Mouse (Mus musculus) heart, postnatal 0 days (tissue): Measurements from ENCODE around the gene Tmem115. TPM values are rescaled to one million over a fixed set of nuclear protein-coding genes. Genes with fewer than 3 reads are reported as not detected.

Experiments used
- ATAC-seq: fragments of 200-750 bp; cut with Nextera tagmentation; 2 replicates; pipeline ENCODE4 v1.8.0; 2017; ENCODE audit warnings: low read depth, moderate number of reproducible peaks, moderate library complexity; ENCODE audit not compliant: insufficient read depth
- DNase-seq: peaks from one replicate; pipeline ENCODE4 v3.0.0-alpha.2; 2016; ENCODE audit warnings: low spot score
- H3K27ac ChIP-seq: fragments of 300-500 bp; sonication (generic); 2 replicates; pipeline ENCODE4 v1.5.1; 2014; ENCODE audit warnings: low read depth, mild to moderate bottlenecking
- H3K27me3 ChIP-seq: fragments of 300-500 bp; sonication (generic); 2 replicates; pipeline ENCODE4 v1.6.1; 2014; ENCODE audit warnings: low read length, mixed read lengths; ENCODE audit not compliant: control insufficient read depth, insufficient read depth
- H3K36me3 ChIP-seq: fragments of 300-500 bp; sonication (generic); replicated peaks from 2 replicates; pipeline ENCODE4 v1.6.1; 2014; ENCODE audit warnings: low read length, mixed read lengths; ENCODE audit not compliant: control insufficient read depth, insufficient read depth
- H3K4me1 ChIP-seq: fragments of 300-500 bp; sonication (generic); 2 replicates; pipeline ENCODE4 v1.6.1; 2014; ENCODE audit warnings: antibody characterized with exemption; ENCODE audit not compliant: control insufficient read depth, insufficient read depth
- H3K4me2 ChIP-seq: fragments of 300-500 bp; sonication (generic); 2 replicates; pipeline ENCODE4 v1.6.1; 2014; ENCODE audit warnings: low read depth, mild to moderate bottlenecking, low read length, moderate library complexity
- H3K4me3 ChIP-seq: fragments of 300-500 bp; sonication (generic); 2 replicates; pipeline ENCODE4 v1.5.1; 2014; ENCODE audit warnings: low read depth, low read length
- H3K9ac ChIP-seq: fragments of 300-500 bp; sonication (generic); replicated peaks from 2 replicates; pipeline ENCODE4 v1.6.1; 2014; ENCODE audit warnings: low read depth, low read length, mixed read lengths
- H3K9me3 ChIP-seq: fragments of 300-500 bp; sonication (generic); replicated peaks from 2 replicates; pipeline ENCODE4 v1.6.1; 2016; ENCODE audit warnings: low read length; ENCODE audit not compliant: control insufficient read depth
- CTCF ChIP-seq: IDR thresholded peaks from 2 replicates; pipeline ENCODE4 v1.5.1; 2016; ENCODE audit warnings: antibody characterized with exemption, control low read depth, low read depth
- EP300 ChIP-seq: IDR thresholded peaks from 2 replicates; pipeline ENCODE4 v1.6.1; 2016; ENCODE audit warnings: antibody characterized with exemption, low read depth
- WGBS: fragments of 180-500 bp; shearing (Covaris S2); extraction: QIAGEN DNeasy Blood & Tissue Kit; methylation state at CpG from one replicate; pipeline ENCODE4 v1.1.7; 2014; 5-methylcytosine and 5-hydroxymethylcytosine counted together
- polyA plus RNA-seq: library from polyadenylated mRNA; unstranded; fragments of >200 nt; fragmentation: Nextera tagmentation; extraction: Ambion mirVana; gene quantifications from 2 replicates; pipeline ENCODE4 v1.2.1, GENCODE M21; 2015
- total RNA-seq: library from RNA; depleted of rRNA; stranded (reverse); fragments of >200 nt; gene quantifications from 2 replicates; pipeline ENCODE4 v1.2.3, GENCODE M21; 2014; ENCODE audit warnings: low replicate concordance

The Tmem115 gene
- total and polyA plus RNA-seq, 2 experiments from 2014 or later, result 26.7 to 33.4 TPM

- Histone ChIP-seq H3K4me3 (peak within 1 kb of the TSS; percentile 51), H3K27me3 (0 out of 2 replicates have a peak, but pooled peaks cover 12% of the 10 kb centered on the region), H3K36me3 (no peaks in the 10 kb centered on the region), H3K27ac (peak within 1 kb of the TSS; percentile 46; the same call in 1 of the 2 replicates), H3K9me3 (no peaks in the 10 kb centered on the region), H3K4me1 (peaks cover 41% of the 10 kb centered on the region), H3K4me2 (peak within 1 kb of the TSS; percentile 77), H3K9ac (peak within 1 kb of the TSS; percentile 52; the same call in 1 of the 2 replicates)
- ATAC-seq (0 out of 2 replicates have a peak, but pooled peaks have one; percentile 4), DNase-seq (no peak)
- TF ChIP-seq CTCF, result no peak
- TF ChIP-seq EP300, result no peak
- 2% methylated on average over 58 of the region's 63 CpGs for WGBS
Observed at GRCm38 (mm10) chr9:107551117-107551889, 17.6 kb downstream of the Tmem115 start, which contains the start of gene Rassf1. Gene Rassf1, plus strand, starts transcription at chr9:107551555.

DNA sequence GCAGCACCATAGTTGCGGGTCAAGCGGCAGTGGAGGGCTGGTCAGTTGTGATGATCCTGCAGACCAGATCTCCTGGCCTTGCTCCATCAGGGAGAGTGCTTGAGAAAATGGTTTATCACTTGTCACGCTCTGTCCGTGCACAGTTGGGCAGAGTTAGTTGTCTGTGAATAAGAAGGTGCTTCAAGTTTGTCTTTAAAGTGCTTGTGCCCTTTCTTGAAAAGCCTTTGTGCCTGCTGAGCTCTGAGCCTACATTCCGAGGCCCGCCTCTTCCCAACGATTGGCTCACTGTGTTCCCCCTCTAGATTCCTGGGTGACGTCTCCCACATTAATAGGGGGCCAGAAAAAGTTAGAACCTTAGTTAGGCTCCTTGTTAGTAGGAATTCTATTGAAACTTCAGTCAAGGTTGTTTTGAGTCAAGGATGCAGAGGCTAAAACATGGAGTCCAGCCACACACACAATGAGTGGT is 18.2 kb downstream of the Tmem115 start:
- peaks cover 2% of the 10 kb centered on the region; the same call in 1 of the 2 replicates for H3K36me3 ChIP-seq
- peak overlapping the region; percentile 46; the same call in 1 of the 2 replicates for H3K27ac ChIP-seq
- H3K27me3 ChIP-seq, result 0 out of 2 replicates have a peak, but pooled peaks cover 12% of the 10 kb centered on the region
- H3K4me3 ChIP-seq, result peak overlapping the region; percentile 51
- ATAC-seq, result no peak
- 27% methylated on average over 8 of the region's 8 CpGs for WGBS
- H3K9me3 ChIP-seq, result no peaks in the 10 kb centered on the region
- peak overlapping the region; percentile 77 for H3K4me2 ChIP-seq
- peaks cover 41% of the 10 kb centered on the region for H3K4me1 ChIP-seq
- peak overlapping the region; percentile 52; the same call in 1 of the 2 replicates for H3K9ac ChIP-seq
- no peak for TF ChIP-seq EP300
- no peak for TF ChIP-seq CTCF
- DNase-seq, result no peak

DNA sequence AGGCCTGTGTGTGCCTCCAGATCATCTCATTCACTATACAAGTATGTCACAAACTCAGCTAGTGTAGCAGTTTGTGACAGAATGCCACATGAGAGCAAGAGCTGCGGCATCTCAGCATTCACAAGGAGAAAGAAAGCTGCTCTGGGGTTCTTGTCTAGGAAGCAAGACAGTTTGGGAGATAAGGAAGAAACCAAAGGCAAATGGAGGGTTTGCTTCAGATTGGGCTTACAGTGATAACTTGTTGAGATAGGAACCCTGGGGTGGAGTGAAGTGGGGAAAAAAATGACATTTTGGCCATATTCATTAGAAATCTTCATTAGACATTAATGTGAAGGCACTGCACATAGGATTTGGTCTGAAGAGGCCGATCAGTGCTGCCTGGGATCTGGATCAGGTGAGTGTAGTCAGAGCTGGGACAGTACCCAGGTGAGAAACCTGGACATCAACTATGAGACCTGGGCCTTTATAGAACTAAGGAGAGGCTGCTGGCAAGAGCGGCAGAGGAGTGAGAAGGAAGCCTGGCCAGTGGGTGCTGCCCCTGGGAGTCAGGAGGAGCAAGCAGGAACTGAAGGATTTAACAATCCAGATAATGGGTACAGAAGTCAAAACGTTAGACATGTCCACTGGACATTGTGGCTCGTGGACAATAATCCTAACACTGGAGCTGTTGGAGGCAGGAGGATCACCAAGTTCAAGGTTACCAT is 19.1 kb downstream of the Tmem115 start:
- DNase-seq (no peak), ATAC-seq (no peak)
- Histone ChIP-seq H3K4me2 (peak overlapping the region; percentile 86; the same call in 1 of the 2 replicates), H3K4me1 (peaks cover 33% of the 10 kb centered on the region), H3K36me3 (peaks cover 11% of the 10 kb centered on the region), H3K9ac (no peak overlapping the region), H3K27me3 (0 out of 2 replicates have a peak, but pooled peaks cover 8% of the 10 kb centered on the region), H3K4me3 (no peak overlapping the region), H3K27ac (no peak overlapping the region), H3K9me3 (no peaks in the 10 kb centered on the region)
- TF ChIP-seq EP300 (no peak), CTCF (no peak)
- 82% methylated on average over 5 of the region's 5 CpGs for WGBS

DNA sequence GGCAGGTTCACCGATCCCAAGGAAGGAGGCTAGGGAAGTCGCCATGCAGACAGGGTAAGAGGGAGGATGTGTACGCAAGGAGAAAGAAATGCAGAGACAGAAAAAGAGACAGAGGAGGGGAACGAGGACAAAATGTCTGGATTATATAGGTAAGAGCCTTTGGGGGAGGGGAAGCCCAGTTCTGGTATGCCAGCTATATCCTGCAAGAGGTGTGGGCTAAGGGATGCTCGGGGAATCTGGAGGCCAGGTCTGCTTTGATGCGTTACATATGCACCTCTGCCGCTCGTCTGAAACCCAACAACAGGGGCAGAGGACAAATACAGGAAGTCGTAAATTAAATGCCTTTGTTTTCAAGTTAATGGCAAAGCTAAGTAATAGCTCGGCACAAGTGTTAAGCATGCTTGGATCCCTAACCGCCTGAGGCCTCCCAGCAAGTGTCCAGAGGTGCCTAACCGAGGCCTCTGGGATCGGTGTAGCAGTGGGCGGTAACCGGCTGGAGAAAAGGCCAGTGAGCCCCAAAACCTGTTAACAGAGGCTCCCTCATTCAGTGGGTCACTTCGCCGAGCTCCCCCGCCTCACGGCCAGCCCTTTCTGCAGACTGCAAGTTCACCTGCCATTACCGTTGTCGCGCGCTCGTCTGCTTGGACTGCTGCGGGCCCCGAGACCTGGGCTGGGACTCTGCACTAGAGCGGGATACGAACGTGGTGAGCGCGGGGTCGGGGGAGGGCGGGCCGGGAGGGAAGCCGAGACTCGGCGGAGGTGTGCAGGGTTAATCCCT is 20.0 kb downstream of the Tmem115 start:
- Histone ChIP-seq H3K36me3 (peaks cover 20% of the 10 kb centered on the region), H3K4me3 (peak overlapping the region; percentile 70), H3K9me3 (no peaks in the 10 kb centered on the region), H3K27ac (peak overlapping the region; percentile 96), H3K9ac (peak overlapping the region; percentile 52), H3K4me2 (peak overlapping the region; percentile 86), H3K27me3 (0 out of 2 replicates have a peak, but pooled peaks cover 7% of the 10 kb centered on the region), H3K4me1 (peaks cover 33% of the 10 kb centered on the region)
- 9% methylated on average over 37 of the region's 37 CpGs for WGBS
- peak; percentile 19 for ATAC-seq
- TF ChIP-seq EP300 (no peak), CTCF (no peak)
- DNase-seq, result no peak
